Mouse (Mus musculus) E14TG2a.4 (cell line): ENCODE data around the gene Cenpa.

ENCODE experiments used
- CTCF ChIP-seq: conservative IDR thresholded peaks from 2 replicates; pipeline ENCODE4 v1.5.1; 2014; ENCODE audit warnings: low read length
- NANOG ChIP-seq: IDR thresholded peaks from 2 replicates; pipeline ENCODE4 v1.6.1; 2014; ENCODE audit warnings: borderline replicate concordance, low read length, mixed read lengths
- POU5F1 ChIP-seq: IDR thresholded peaks from 2 replicates; pipeline ENCODE4 v1.6.1; 2014; ENCODE audit warnings: low read length, borderline replicate concordance

DNA sequence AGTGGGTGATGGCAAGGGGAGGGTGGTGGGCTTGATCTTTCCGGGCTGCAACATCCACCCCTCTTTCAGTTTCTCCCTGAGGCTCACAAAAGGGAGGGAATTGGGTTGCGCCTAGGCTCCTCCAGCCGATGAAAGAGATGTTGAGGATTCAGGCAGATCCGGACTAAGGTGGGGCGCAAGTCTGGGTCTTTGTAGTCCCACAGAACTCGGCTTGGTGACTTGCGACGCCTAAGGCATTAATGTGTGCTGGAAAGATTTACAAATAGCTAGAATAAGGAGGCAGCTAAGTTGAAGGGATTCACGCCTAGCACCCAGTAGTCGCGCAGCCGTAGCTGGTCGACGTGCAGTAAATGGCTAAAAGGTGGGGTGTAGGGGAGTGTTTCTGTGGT lies 45.4 kb downstream of the Cenpa start:
- TF ChIP-seq CTCF = no peak
- no peak for TF ChIP-seq POU5F1
- TF ChIP-seq NANOG = no peak
